Mouse (Mus musculus) C2C12 (cell line): ENCODE results near the gene Tgfb2.

Experiments used
- CEBPB ChIP-seq: IDR thresholded peaks from one replicate; pipeline ENCODE4 v1.6.1; 2011; ENCODE audit warnings: low read depth, mild to moderate bottlenecking, control low read depth, moderate library complexity
- CTCF ChIP-seq: IDR thresholded peaks from one replicate; pipeline ENCODE4 v1.5.1; 2011; ENCODE audit not compliant: control insufficient read depth, insufficient read depth, insufficient read length
- MYOG ChIP-seq: IDR thresholded peaks from one replicate; pipeline ENCODE4 v1.6.1; 2011; ENCODE audit not compliant: control insufficient read depth, insufficient read length; ENCODE audit errors: extremely low read depth

- TF ChIP-seq CTCF (no peak), MYOG (no peak), CEBPB (no peak)
These were observed 16.5 kb upstream of the Tgfb2 start for GRCm38 (mm10) chr1:186722299-186722698.
